Mouse (Mus musculus) liver, embryonic 15.5 days (tissue): Measurements from ENCODE around the gene Magi3. TPM values are rescaled to one million over a fixed set of nuclear protein-coding genes. Genes with fewer than 3 reads are reported as not detected.

Experiments used
- ATAC-seq: fragments of 200-750 bp; cut with Nextera tagmentation; 2 replicates; pipeline ENCODE4 v1.8.0; 2017; ENCODE audit warnings: moderate number of reproducible peaks, mild to moderate bottlenecking, moderate library complexity; ENCODE audit not compliant: insufficient read depth
- H3K27ac ChIP-seq: fragments of 300-500 bp; sonication (generic); replicated peaks from 2 replicates; pipeline ENCODE4 v1.5.1; 2015; ENCODE audit warnings: mild to moderate bottlenecking, inconsistent platforms
- H3K27me3 ChIP-seq: fragments of 300-500 bp; sonication (generic); 2 replicates; pipeline ENCODE4 v1.6.1; 2015; ENCODE audit warnings: mild to moderate bottlenecking, inconsistent platforms
- H3K36me3 ChIP-seq: fragments of 300-500 bp; sonication (generic); replicated peaks from 2 replicates; pipeline ENCODE4 v1.6.1; 2015; ENCODE audit warnings: moderate library complexity, mild to moderate bottlenecking, inconsistent platforms
- H3K4me1 ChIP-seq: fragments of 300-500 bp; sonication (generic); replicated peaks from 2 replicates; pipeline ENCODE4 v1.6.1; 2015; ENCODE audit warnings: inconsistent platforms
- H3K4me2 ChIP-seq: fragments of 300-500 bp; sonication (generic); 2 replicates; pipeline ENCODE4 v1.6.1; 2015; ENCODE audit warnings: moderate library complexity, mild to moderate bottlenecking, inconsistent platforms
- H3K4me3 ChIP-seq: fragments of 300-500 bp; sonication (generic); replicated peaks from 2 replicates; pipeline ENCODE4 v1.5.1; 2015; ENCODE audit warnings: mild to moderate bottlenecking, inconsistent platforms
- H3K9ac ChIP-seq: fragments of 300-500 bp; sonication (generic); 2 replicates; pipeline ENCODE4 v1.6.1; 2015; ENCODE audit warnings: moderate library complexity, mild to moderate bottlenecking, inconsistent platforms
- H3K9me3 ChIP-seq: fragments of 300-500 bp; sonication (generic); replicated peaks from 2 replicates; pipeline ENCODE4 v1.6.1; 2016; ENCODE audit warnings: inconsistent platforms
- WGBS: fragments of 180-500 bp; shearing (Covaris S2); methylation state at CpG from one replicate; pipeline ENCODE4 v1.1.7; 2015; ENCODE audit warnings: mixed read lengths; ENCODE audit not compliant: insufficient replicate concordance; 5-methylcytosine and 5-hydroxymethylcytosine counted together
- polyA plus RNA-seq: library from polyadenylated mRNA; unstranded; fragments of >200 nt; fragmentation: Nextera tagmentation; extraction: Ambion mirVana; gene quantifications from 2 replicates; pipeline ENCODE4 v1.2.1, GENCODE M21; 2015

Magi3 gene
- polyA plus RNA-seq: 1.2 and 1.4 TPM in 2 replicates

DNA sequence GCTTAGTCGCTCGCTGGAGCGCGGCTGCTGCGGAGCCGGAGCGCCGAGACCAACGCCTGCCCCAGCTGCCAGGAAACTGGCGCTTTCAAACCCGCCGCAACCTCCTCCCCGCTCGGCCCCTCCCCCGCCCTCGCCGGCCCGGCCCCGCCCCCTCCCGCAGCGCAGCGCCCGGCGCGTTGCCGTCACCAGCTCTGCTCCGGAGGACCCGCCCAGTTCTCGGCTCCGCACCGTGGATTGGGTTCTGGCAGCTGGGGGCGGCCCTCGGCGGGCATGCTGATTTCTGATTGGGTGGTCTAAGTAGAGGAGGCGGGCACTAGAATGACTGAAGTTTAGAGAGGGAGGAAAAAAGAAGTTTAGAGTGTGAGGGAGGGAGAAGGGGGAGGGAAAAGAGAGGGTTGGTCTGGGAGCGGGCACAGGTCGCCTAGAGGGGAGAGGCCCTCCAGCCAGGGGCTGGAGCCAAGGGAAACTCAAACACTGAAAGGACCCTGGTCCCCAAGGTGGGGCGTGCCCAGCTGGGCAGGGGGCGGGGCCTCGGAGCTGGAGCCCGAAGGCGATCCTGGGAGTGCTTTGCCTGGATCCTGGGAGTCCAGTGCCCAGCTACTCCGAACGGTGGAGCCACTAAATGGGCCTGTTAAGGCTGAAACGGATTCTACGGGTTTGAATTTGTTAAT lies at the start of gene Magi3:
Gene Magi3, minus strand, starts transcription at position 80 of the 671 bp plus-strand sequence.
- no peaks in the 10 kb centered on the region for H3K36me3 ChIP-seq
- H3K4me2 ChIP-seq: peak within 1 kb of the TSS; percentile 90
- ATAC-seq: peak; percentile 97
- peak within 1 kb of the TSS; percentile 69 for H3K4me3 ChIP-seq
- H3K27ac ChIP-seq: peak within 1 kb of the TSS; percentile 81
- peak within 1 kb of the TSS; percentile 70 for H3K9ac ChIP-seq
- no peaks in the 10 kb centered on the region for H3K9me3 ChIP-seq
- H3K27me3 ChIP-seq: peaks cover 24% of the 10 kb centered on the region
- under 1% methylated on average over 43 of the region's 46 CpGs for WGBS
- H3K4me1 ChIP-seq: peaks cover 29% of the 10 kb centered on the region

DNA sequence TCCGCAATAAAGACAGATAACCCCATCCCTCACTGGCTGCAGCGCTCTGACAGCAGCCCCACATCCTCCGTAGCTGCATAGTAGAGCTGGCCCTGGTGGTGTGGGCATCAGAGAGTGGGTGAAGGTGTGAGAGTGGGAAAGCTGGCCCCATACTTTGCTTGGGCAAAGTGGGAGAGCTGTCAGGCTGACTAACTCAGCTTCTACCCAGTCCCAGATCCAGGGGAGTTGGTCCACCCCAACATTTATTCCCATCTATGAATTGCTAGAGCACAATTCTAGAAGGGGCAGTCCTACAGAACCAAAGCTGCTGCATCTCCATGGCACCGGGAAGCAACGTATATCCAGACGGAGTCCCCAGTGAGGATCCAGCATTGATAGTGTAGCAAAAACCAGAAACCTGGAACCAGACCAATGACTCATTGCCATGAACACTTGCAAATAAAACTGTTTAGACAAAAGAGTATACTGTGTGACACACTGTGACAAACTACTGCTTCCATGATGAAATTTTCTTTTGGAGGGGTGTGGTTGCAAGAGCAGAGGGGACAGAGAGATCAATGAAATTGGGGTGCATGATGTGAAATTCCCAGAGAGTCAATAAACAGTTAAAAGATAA lies 44.5 kb upstream of the Magi3 start:
- no peak for ATAC-seq
- no peak overlapping the region for H3K9ac ChIP-seq
- no peaks in the 10 kb centered on the region for H3K4me1 ChIP-seq
- no peak overlapping the region for H3K27ac ChIP-seq
- 78% methylated on average over 6 of the region's 6 CpGs for WGBS
- no peak overlapping the region for H3K4me3 ChIP-seq
- no peaks in the 10 kb centered on the region for H3K36me3 ChIP-seq
- no peak overlapping the region for H3K4me2 ChIP-seq
- no peaks in the 10 kb centered on the region for H3K27me3 ChIP-seq
- no peaks in the 10 kb centered on the region for H3K9me3 ChIP-seq

DNA sequence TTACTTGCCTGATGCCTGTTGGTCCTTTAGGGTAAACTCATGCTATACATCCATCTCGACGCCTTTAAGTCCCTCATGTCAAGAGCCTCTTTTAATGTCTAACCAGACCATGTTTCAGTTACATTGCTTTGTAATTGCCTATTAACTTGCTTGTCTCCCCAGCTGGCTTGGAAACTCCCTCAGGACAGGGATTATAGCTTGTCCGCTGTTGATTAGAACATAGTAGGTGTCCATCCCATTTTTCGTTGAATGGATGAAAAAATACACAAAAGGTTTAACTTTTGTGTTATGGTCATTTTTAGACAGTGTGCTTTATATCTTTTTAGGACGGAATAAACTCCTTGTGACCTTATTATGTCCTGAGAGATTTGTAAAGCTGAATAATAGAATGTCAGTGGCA lies 40.0 kb upstream of the Magi3 start:
- no peaks in the 10 kb centered on the region for H3K9me3 ChIP-seq
- H3K27ac ChIP-seq: no peak overlapping the region
- WGBS: 69% methylated on average over 5 of the region's 5 CpGs
- no peaks in the 10 kb centered on the region for H3K4me1 ChIP-seq
- H3K27me3 ChIP-seq: no peaks in the 10 kb centered on the region
- ATAC-seq: no peak
- H3K9ac ChIP-seq: no peak overlapping the region
- no peak overlapping the region for H3K4me2 ChIP-seq
- H3K4me3 ChIP-seq: no peak overlapping the region
- no peaks in the 10 kb centered on the region for H3K36me3 ChIP-seq

DNA sequence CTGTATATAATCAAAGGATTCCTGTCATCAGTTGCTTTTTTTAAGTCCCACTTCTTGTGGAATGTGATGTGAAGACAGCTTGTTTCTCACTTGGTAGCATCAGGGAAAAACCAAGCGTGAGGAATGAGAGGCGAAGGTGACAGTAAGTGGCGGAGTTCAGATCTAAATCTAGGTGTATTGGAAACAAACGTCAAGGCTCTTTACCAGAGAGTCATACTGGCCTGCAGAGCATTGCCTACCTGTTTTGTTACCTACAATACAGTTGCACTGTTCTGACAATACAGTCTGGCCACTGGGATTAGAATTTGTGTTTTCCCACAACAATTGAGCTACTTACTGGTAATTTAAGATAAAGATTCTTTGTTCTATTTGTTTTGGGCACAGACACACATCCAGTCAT lies 39.0 kb upstream of the Magi3 start:
- ATAC-seq: no peak
- no peak overlapping the region for H3K4me3 ChIP-seq
- H3K27ac ChIP-seq: no peak overlapping the region
- H3K36me3 ChIP-seq: no peaks in the 10 kb centered on the region
- H3K27me3 ChIP-seq: no peaks in the 10 kb centered on the region
- H3K9ac ChIP-seq: no peak overlapping the region
- 66% methylated on average over 4 of the region's 4 CpGs for WGBS
- H3K4me1 ChIP-seq: no peaks in the 10 kb centered on the region
- no peak overlapping the region for H3K4me2 ChIP-seq
- H3K9me3 ChIP-seq: no peaks in the 10 kb centered on the region

DNA sequence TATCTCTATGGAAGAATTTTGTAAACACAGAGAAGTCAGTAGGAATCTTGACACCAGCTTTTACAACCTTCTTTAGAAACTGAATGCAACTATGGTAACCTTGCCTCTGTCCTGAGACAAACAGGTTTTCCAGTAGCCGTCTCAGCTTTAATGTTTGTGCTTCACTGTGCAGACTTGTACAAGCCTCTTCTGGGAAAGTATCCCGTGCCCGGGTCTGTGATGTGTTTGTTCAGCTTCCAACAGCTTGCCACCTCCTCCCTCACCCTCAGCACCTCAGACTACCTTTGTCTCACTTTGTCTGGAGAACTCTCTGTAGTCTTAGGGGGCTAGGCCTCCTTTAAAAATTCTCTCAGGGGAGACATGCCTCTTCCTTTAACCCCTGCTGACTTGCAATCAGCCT lies 36.9 kb upstream of the Magi3 start:
- 54% methylated on average over 3 of the region's 3 CpGs for WGBS

DNA sequence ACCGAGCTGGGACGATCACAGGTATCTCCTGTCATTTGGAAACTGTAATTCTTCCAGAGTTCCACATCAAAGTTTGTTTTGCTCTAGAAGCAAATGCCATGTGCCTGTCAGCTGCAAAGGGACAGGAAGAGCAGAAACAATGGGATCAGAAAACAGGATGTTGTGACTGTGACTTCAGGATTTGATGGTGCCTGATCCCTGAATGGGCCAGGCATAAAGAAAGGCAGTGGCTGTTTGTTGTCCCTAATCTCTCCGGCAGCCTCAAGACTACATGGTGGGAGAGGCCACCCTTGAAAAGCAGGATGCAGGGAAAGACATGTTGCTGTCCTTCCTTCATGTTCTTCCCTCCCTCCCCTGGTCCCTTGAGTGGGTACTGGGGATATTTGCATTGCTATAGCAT lies 33.6 kb upstream of the Magi3 start:
- Histone ChIP-seq H3K4me2 (no peak overlapping the region), H3K27ac (no peak overlapping the region), H3K4me1 (no peaks in the 10 kb centered on the region), H3K4me3 (no peak overlapping the region), H3K9me3 (no peaks in the 10 kb centered on the region), H3K27me3 (no peaks in the 10 kb centered on the region), H3K36me3 (no peaks in the 10 kb centered on the region), H3K9ac (no peak overlapping the region)
- 47% methylated on average over 3 of the region's 3 CpGs for WGBS
- no peak for ATAC-seq

More for the DNA sequence above, 36.9 kb upstream of the Magi3 start:
- H3K4me2 ChIP-seq: no peak overlapping the region
- H3K4me1 ChIP-seq: no peaks in the 10 kb centered on the region
- H3K36me3 ChIP-seq: no peaks in the 10 kb centered on the region
- ATAC-seq: no peak
- H3K27ac ChIP-seq: no peak overlapping the region
- no peak overlapping the region for H3K4me3 ChIP-seq
- no peak overlapping the region for H3K9ac ChIP-seq
- H3K27me3 ChIP-seq: no peaks in the 10 kb centered on the region
- H3K9me3 ChIP-seq: no peaks in the 10 kb centered on the region

DNA sequence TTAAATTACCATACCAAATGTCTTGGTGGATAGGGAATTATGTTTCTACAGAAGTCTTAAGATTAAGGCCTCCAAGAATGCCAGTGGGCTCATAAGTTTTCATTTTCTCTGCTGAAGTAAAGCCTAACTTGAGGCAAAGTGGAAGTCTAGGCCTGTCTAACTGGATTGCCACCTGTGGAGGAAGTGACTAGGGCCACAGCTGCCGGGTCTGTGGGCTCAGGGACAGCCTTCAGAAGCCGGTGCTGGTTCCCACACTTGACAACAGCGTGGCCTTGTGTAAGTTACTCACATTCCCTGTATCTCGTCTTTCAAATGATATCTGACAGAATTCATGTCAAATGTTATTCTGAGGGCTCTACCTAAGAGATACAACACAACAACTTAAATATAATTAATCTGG lies 27.7 kb upstream of the Magi3 start:
- Histone ChIP-seq H3K9me3 (no peaks in the 10 kb centered on the region), H3K36me3 (no peaks in the 10 kb centered on the region), H3K4me3 (no peak overlapping the region), H3K4me1 (no peaks in the 10 kb centered on the region), H3K4me2 (no peak overlapping the region), H3K27ac (no peak overlapping the region), H3K9ac (no peak overlapping the region), H3K27me3 (no peaks in the 10 kb centered on the region)
- 20% methylated on average over 4 of the region's 4 CpGs for WGBS
- no peak for ATAC-seq

DNA sequence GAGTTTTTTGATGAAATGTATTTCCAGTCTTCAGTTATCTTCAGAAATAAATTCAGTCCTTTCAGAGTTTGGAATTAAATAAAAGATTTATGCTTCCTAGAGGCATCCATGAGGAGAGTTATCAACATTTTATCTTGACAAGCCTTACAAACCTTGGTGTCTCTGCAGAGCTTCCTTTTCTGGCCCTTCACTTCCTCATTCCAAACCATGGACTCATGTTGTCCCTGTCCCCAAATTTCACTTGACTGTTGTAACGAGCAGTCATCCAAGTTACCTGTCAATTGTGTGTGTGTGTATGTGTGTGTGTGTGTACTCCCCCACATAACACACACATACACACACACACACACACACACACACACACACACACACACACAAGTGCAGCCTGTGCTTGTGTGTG lies 26.9 kb upstream of the Magi3 start:
- ATAC-seq: no peak
- H3K9me3 ChIP-seq: no peaks in the 10 kb centered on the region
- no peak overlapping the region for H3K27ac ChIP-seq
- no peaks in the 10 kb centered on the region for H3K4me1 ChIP-seq
- no peak overlapping the region for H3K4me3 ChIP-seq
- H3K4me2 ChIP-seq: no peak overlapping the region
- no peaks in the 10 kb centered on the region for H3K27me3 ChIP-seq
- H3K36me3 ChIP-seq: no peaks in the 10 kb centered on the region
- no peak overlapping the region for H3K9ac ChIP-seq
- WGBS: 7% methylated on average over 1 of the region's 1 CpGs

DNA sequence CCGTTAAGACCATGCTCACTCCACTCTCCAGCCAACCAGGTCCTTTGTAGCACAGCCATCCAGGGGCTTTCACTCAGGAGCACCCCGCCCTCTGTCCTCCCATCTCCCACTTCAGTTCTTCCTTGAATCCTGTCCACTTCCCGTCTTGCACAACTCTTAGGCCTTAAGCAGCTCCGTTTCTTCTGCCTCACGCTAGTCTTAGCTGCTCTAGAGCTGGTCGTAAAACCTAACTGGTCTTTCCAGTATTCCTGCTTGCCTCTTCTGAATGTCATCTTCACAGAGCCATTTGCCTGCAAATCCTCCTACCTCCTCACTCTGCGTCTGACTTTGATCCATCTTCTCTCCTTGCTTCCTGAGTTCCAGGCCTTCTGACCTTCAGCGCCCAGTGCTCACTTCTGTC lies 24.2 kb upstream of the Magi3 start:
- WGBS: 71% methylated on average over 8 of the region's 8 CpGs
- Histone ChIP-seq H3K4me1 (no peaks in the 10 kb centered on the region), H3K4me3 (no peak overlapping the region), H3K27ac (no peak overlapping the region), H3K36me3 (no peaks in the 10 kb centered on the region), H3K9me3 (no peaks in the 10 kb centered on the region), H3K4me2 (no peak overlapping the region), H3K27me3 (no peaks in the 10 kb centered on the region), H3K9ac (no peak overlapping the region)
- ATAC-seq: no peak

DNA sequence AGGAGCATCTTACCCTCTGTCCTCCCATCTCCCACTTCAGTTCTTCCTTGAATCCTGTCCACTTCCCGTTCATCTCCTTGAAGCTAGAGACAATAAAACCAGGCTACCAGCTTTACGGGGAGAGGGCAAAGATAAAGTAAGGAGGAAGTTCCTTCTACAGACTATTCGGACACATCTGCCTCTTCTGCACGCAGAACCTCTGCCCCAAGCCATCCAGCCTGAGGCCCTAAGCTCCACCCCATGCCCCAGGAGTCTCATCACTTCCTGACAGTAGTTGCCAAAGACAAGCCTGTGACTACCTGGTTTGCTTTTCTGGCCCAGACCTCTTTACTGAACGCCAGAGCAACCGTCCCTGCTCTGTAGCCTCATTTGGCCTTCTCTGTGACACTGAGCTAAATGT lies 23.8 kb upstream of the Magi3 start:
- no peak for ATAC-seq
- 45% methylated on average over 6 of the region's 6 CpGs for WGBS
- no peaks in the 10 kb centered on the region for H3K4me1 ChIP-seq
- H3K4me2 ChIP-seq: no peak overlapping the region
- no peaks in the 10 kb centered on the region for H3K9me3 ChIP-seq
- H3K27me3 ChIP-seq: no peaks in the 10 kb centered on the region
- no peak overlapping the region for H3K4me3 ChIP-seq
- no peaks in the 10 kb centered on the region for H3K36me3 ChIP-seq
- no peak overlapping the region for H3K27ac ChIP-seq
- H3K9ac ChIP-seq: no peak overlapping the region

DNA sequence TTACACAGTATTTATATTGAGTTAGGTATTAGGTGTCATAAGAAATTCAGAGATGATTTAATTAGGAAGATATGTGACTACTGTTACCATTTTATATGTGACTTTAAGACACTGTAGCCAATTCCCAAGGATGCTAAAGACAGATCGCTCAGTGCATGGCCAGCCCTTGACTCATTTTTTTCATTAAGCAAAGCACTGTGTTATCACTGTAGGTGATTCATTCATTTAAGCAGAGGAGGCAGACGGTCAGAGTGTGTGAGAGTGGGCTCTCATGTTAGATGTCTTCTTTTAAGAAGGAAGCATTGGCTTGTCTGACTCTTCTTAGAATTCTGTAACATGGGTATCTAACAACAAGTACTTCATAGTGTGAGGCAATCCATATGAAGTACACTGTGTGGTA lies 19.6 kb upstream of the Magi3 start:
- Histone ChIP-seq H3K27ac (no peak overlapping the region), H3K4me2 (no peak overlapping the region), H3K27me3 (no peaks in the 10 kb centered on the region), H3K4me3 (no peak overlapping the region), H3K9me3 (no peaks in the 10 kb centered on the region), H3K36me3 (no peaks in the 10 kb centered on the region), H3K4me1 (no peaks in the 10 kb centered on the region), H3K9ac (no peak overlapping the region)
- WGBS: 65% methylated on average over 2 of the region's 2 CpGs
- ATAC-seq: no peak

DNA sequence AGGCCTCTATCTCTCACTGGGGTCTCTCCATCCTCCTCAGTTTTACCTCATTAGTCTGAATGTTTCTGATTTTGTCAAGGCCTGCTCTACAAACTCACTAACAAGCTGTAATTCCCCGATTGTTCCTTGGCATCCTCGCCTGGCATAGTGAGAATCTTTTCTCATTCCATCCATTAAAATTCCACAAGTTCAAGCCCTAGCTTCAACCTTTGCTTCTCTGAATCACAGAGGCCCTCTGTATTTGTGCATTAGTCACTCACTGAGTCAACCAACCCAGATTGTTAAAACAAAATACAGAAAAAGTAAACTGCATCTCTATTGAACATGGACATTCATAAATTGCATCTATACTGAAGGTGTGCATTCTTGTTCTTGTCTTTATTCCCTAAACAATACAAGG lies 19.2 kb upstream of the Magi3 start:
- H3K4me2 ChIP-seq: no peak overlapping the region
- H3K36me3 ChIP-seq: no peaks in the 10 kb centered on the region
- no peaks in the 10 kb centered on the region for H3K4me1 ChIP-seq
- no peaks in the 10 kb centered on the region for H3K27me3 ChIP-seq
- no peak overlapping the region for H3K4me3 ChIP-seq
- ATAC-seq: no peak
- H3K27ac ChIP-seq: no peak overlapping the region
- H3K9ac ChIP-seq: no peak overlapping the region
- H3K9me3 ChIP-seq: no peaks in the 10 kb centered on the region
- WGBS: 49% methylated on average over 2 of the region's 2 CpGs
